Mouse (Mus musculus) small intestine, adult 2 months (tissue): ENCODE results near the gene Hebp2.

Experiments used
- CTCF ChIP-seq: fragments of 200-500 bp; IDR thresholded peaks from 2 replicates; pipeline ENCODE4 v1.5.1; 2012; ENCODE audit warnings: low read depth, mild to moderate bottlenecking, control low read depth, inconsistent platforms, low read length, moderate library complexity, mixed read lengths; ENCODE audit not compliant: insufficient replicate concordance, insufficient read length; ENCODE audit errors: extremely low read depth
- POLR2A ChIP-seq: fragments of 200-500 bp; IDR thresholded peaks from 2 replicates; pipeline ENCODE4 v1.6.1; 2012; ENCODE audit warnings: low read depth, mild to moderate bottlenecking, control low read depth, inconsistent platforms, low read length, moderate library complexity

DNA sequence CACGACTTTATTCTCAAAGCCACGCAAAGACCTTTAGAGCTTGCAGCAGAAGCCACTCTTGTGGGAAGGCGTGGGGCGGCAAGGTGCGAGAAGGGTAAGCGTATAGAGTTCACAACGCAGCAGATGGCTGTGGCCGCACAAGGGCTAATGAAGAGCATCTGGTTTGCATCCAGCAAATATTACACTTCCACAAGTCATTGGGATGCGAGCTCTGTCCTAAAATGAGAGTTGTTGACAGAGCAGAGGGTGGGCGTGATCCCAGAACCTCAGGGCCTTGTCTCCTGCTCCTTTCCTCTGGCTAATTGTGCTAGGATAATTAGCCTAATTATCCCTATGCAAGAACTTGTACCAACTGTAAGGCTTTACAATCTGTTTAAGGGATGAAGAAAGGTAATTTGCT lies 40.2 kb downstream of the Hebp2 start:
- TF ChIP-seq POLR2A = no peak
- no peak for TF ChIP-seq CTCF
